Mouse (Mus musculus) megakaryocyte, embryonic 14.5 days (primary cell): ENCODE results near the gene Fbxw4.

Experiments used
- FLI1 ChIP-seq: IDR thresholded peaks from 2 replicates; pipeline ENCODE4 v1.6.1; 2012; ENCODE audit warnings: low read length, inconsistent platforms, mixed read lengths
- GATA1 ChIP-seq: IDR thresholded peaks from 3 replicates; pipeline ENCODE4 v1.6.1; 2012; ENCODE audit warnings: mixed read lengths, low read length, inconsistent platforms, borderline replicate concordance

- TF ChIP-seq GATA1 (no peak), FLI1 (no peak)
Measured at GRCm38 (mm10) chr19:45659301-45659737, 793 bp downstream of the Fbxw4 start.
